Mouse (Mus musculus) spleen, adult 18-20 months (tissue): Measurements from ENCODE around the gene Fem1a.
A peak's percentile ranks its signal among the peaks of the same experiment; 100 is the strongest.
"Not testable (repeated sequence)": the region's sequence is repeated elsewhere in the genome, so short reads cannot be mapped to it uniquely, and the experiment has no call there.

Experiments used
- DNase-seq, 2 experiments: peaks; one replicate each; pipeline ENCODE4 v3.0.0; 2022; ENCODE audit warnings: mixed read lengths in 2 of 2

Gene Fem1a

GRCm38 (mm10) chr17:56255863-56256238 lies 759 bp upstream of the Fem1a start:
- peak; percentile 94 to 98 for DNase-seq

GRCm38 (mm10) chr17:56257181-56257894 lies 728 bp downstream of the Fem1a start:
- DNase-seq: no peak

- DNase-seq: not testable (repeated sequence)
Measured at GRCm38 (mm10) chr17:56258269-56258668, 1.7 kb downstream of the Fem1a start.

- DNase-seq: not testable (repeated sequence)
Measured at GRCm38 (mm10) chr17:56258812-56259211, 2.2 kb downstream of the Fem1a start.

GRCm38 (mm10) chr17:56259301-56260037 lies 2.9 kb downstream of the Fem1a start:
- no peak for DNase-seq

- DNase-seq: no peak
Measured at GRCm38 (mm10) chr17:56261166-56261565, 4.6 kb downstream of the Fem1a start.

- DNase-seq: no peak
Measured at GRCm38 (mm10) chr17:56262645-56263094, 6.1 kb downstream of the Fem1a start.

GRCm38 (mm10) chr17:56264020-56264419 lies 7.4 kb downstream of the Fem1a start:
- peak; percentile 68 to 81 for DNase-seq

GRCm38 (mm10) chr17:56265011-56265410 lies 8.4 kb downstream of the Fem1a start:
- DNase-seq: peak; percentile 41 to 62

GRCm38 (mm10) chr17:56265869-56266268 lies 9.3 kb downstream of the Fem1a start:
- DNase-seq: no peak

- DNase-seq: peak; percentile 67 to 70
Measured at GRCm38 (mm10) chr17:56266271-56266670, 9.7 kb downstream of the Fem1a start.

- peak in 1 of 2 experiments; percentile 44 for DNase-seq
Measured at GRCm38 (mm10) chr17:56269153-56269630, 12.6 kb downstream of the Fem1a start.

- DNase-seq: no peak
Measured at GRCm38 (mm10) chr17:56269741-56270140, 13.1 kb downstream of the Fem1a start.

- DNase-seq: no peak
Measured at GRCm38 (mm10) chr17:56271609-56272253, 15.1 kb downstream of the Fem1a start.

GRCm38 (mm10) chr17:56272644-56273043 lies 16.0 kb downstream of the Fem1a start:
- no peak for DNase-seq

GRCm38 (mm10) chr17:56273482-56273881 lies 16.9 kb downstream of the Fem1a start:
- no peak for DNase-seq

GRCm38 (mm10) chr17:56273986-56274385 lies 17.4 kb downstream of the Fem1a start:
- DNase-seq: no peak

- no peak for DNase-seq
Measured at GRCm38 (mm10) chr17:56275842-56276480, 19.4 kb downstream of the Fem1a start.

GRCm38 (mm10) chr17:56276643-56277566 lies 20.3 kb downstream of the Fem1a start, which contains the start of gene Ticam1:
TSS of gene Ticam1 (minus strand) at chr17:56276786.
- peak; percentile 68 to 82 for DNase-seq

GRCm38 (mm10) chr17:56277567-56277893 lies 20.9 kb downstream of the Fem1a start:
- no peak for DNase-seq

- DNase-seq: no peak
Measured at GRCm38 (mm10) chr17:56278340-56278739, 21.7 kb downstream of the Fem1a start.
